Mouse (Mus musculus) T-helper 2 cell (primary cell): Measurements from ENCODE around the gene Zfand3.

Experiments used
- in situ Hi-C: fragments of 300-600 bp; cut with MboI, MseI; formaldehyde crosslinking; loops from one replicate; pipeline ENCODE4 v1.15.1; 2025; ENCODE audit warnings: high pct_unique_total_duplicates

The Zfand3 gene

GRCm38 (mm10) chr17:30148320-30148719 is 143.8 kb downstream of the Zfand3 start:
- in situ Hi-C loops = no loop called here

GRCm38 (mm10) chr17:30149911-30150310 is 145.4 kb downstream of the Zfand3 start:
- in situ Hi-C loops = no loop called here

GRCm38 (mm10) chr17:30154144-30154543 is 149.6 kb downstream of the Zfand3 start:
- in situ Hi-C loops = no loop called here

GRCm38 (mm10) chr17:30154861-30155260 is 150.3 kb downstream of the Zfand3 start:
- in situ Hi-C loops = no loop called here

- in situ Hi-C loops = no loop called here
These were observed 150.9 kb downstream of the Zfand3 start for GRCm38 (mm10) chr17:30155411-30155925.

- in situ Hi-C loops = no loop called here
These were observed 154.0 kb downstream of the Zfand3 start for GRCm38 (mm10) chr17:30158419-30159108.

- in situ Hi-C loops = no loop called here
These were observed 154.8 kb downstream of the Zfand3 start for GRCm38 (mm10) chr17:30159341-30159740.

- in situ Hi-C loops = no loop called here
These were observed 156.4 kb downstream of the Zfand3 start for GRCm38 (mm10) chr17:30160823-30161432.

- in situ Hi-C loops = no loop called here
These were observed 158.4 kb downstream of the Zfand3 start for GRCm38 (mm10) chr17:30162983-30163382.

GRCm38 (mm10) chr17:30163793-30164192 is 159.3 kb downstream of the Zfand3 start:
- in situ Hi-C loops = no loop called here

- in situ Hi-C loops = no loop called here
These were observed 160.3 kb downstream of the Zfand3 start for GRCm38 (mm10) chr17:30164818-30165217.

GRCm38 (mm10) chr17:30177435-30177834 is 172.9 kb downstream of the Zfand3 start:
- in situ Hi-C loops = no loop called here

- in situ Hi-C loops = no loop called here
These were observed 173.9 kb downstream of the Zfand3 start for GRCm38 (mm10) chr17:30178402-30178801.

- in situ Hi-C loops = no loop called here
These were observed 175.7 kb downstream of the Zfand3 start for GRCm38 (mm10) chr17:30180197-30180596.

- in situ Hi-C loops = no loop called here
These were observed 177.0 kb downstream of the Zfand3 start for GRCm38 (mm10) chr17:30181554-30181953.

GRCm38 (mm10) chr17:30182063-30182462 is 177.5 kb downstream of the Zfand3 start:
- in situ Hi-C loops = no loop called here

GRCm38 (mm10) chr17:30183561-30183960 is 179.0 kb downstream of the Zfand3 start:
- in situ Hi-C loops = no loop called here

- in situ Hi-C loops = no loop called here
These were observed 182.6 kb downstream of the Zfand3 start for GRCm38 (mm10) chr17:30187154-30187553.

GRCm38 (mm10) chr17:30187581-30187980 is 183.0 kb downstream of the Zfand3 start:
- in situ Hi-C loops = no loop called here

- in situ Hi-C loops = no loop called here
These were observed 183.8 kb downstream of the Zfand3 start for GRCm38 (mm10) chr17:30188031-30188981.

GRCm38 (mm10) chr17:30191097-30191640 is 186.6 kb downstream of the Zfand3 start:
- in situ Hi-C loops = no loop called here
